Mouse (Mus musculus) heart, adult 2 months (tissue): ENCODE measurements around the gene Derl3.

Experiments used
- CTCF ChIP-seq: fragments of 200-600 bp; IDR thresholded peaks from 2 replicates; pipeline ENCODE4 v1.8.1; 2022; ENCODE audit warnings: antibody characterized with exemption, mild to moderate bottlenecking, moderate library complexity
- EP300 ChIP-seq: fragments of 200-500 bp; IDR thresholded peaks from 2 replicates; pipeline ENCODE4 v1.6.1; 2011; ENCODE audit warnings: low read depth, low read length, control low read depth; ENCODE audit not compliant: insufficient read depth
- POLR2A ChIP-seq: fragments of 200-500 bp; IDR thresholded peaks from 2 replicates; pipeline ENCODE4 v1.6.1; 2011; ENCODE audit warnings: mild to moderate bottlenecking, low read depth, low read length, control low read depth; ENCODE audit not compliant: insufficient read depth

DNA sequence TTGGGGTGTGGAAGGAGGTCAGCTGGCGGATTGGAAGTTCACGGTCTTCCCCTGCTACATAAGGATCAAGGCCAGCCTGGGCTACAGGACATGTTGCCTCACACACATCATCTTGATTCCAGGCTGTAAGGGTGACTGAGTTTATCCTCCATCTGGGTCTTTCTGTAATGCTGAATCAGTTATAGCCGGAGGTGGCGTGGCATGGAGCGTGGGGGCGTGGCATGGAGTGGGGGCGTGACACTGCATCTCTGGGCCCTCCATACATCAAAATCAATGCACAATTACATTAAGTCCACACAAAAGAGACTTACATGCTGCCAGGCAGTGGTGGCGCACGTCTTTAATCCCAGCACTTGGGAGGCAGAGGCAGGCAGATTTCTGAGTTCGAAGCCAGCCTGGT is 12.9 kb upstream of the Derl3 start:
- no peak for TF ChIP-seq POLR2A
- TF ChIP-seq EP300 = no peak
- no peak for TF ChIP-seq CTCF
